Mouse (Mus musculus): ENCODE measurements around the gene Arhgap31.

DNA sequence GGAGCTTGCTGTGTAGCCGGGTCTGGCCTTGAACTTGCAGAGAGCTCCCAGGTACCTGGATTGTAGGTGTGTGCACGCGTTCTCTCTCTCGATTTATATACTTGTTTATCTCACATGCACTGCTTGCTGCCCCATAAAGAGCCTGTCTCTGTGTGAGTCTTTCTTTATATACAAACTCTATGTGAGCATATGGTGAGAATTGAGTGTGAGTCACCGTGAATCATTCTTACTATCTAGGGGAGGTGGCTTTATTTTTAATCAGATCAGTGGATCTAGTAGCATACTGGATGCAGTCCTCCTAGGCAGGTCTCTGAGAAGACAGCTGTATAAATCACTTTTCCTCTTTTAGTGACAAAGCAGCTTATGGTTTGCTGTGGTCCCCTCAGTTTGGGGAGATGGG lies 144.9 kb downstream of the Arhgap31 start:
- TF ChIP-seq CTCF (IDR thresholded peaks at IDR 0.05 in 2 of 3, conservative IDR thresholded peaks at IDR 0.05 in 1 of 3; ENCODE audit: control insufficient read depth in 1 of 3, insufficient read depth in 1 of 3, low read depth in 2 of 3, low read length in 3 of 3, poor library complexity in 1 of 3, severe bottlenecking in 1 of 3): no peak
- no peak for TF ChIP-seq POLR2A (IDR thresholded peaks at IDR 0.05; ENCODE audit: control insufficient read depth in 1 of 2, insufficient read depth in 1 of 2, low read depth in 1 of 2, low read length in 2 of 2, poor library complexity in 1 of 2)
